Mouse (Mus musculus) megakaryocyte progenitor cell, adult 5-6 weeks (primary cell): ENCODE data around the gene Clec4n. TPM values are rescaled to one million over a fixed set of nuclear protein-coding genes. Genes with fewer than 3 reads are reported as not detected.
A peak's percentile ranks its signal among the peaks of the same experiment; 100 is the strongest.
"Not testable (repeated sequence)": the region's sequence is repeated elsewhere in the genome, so short reads cannot be mapped to it uniquely, and the experiment has no call there.

Experiments
- ATAC-seq: replicated peaks from 2 replicates; pipeline ENCODE4 v1.8.0; 2016; ENCODE audit warnings: mild to moderate bottlenecking, moderate TSS enrichment, inconsistent platforms; ENCODE audit not compliant: poor library complexity
- total RNA-seq, 2 experiments: library from RNA; stranded (forward) in 1 of 2; stranded (reverse) in 1 of 2; fragments of 157-497, 149-512 nt in 1 of 2; fragments of 200-1000 nt in 1 of 2; gene quantifications; 2 replicates each; pipeline versions ENCODE4 v1.2.3 to v1.2.4; 2015 to 2017

Clec4n gene
- 0.81 TPM in 1 of 2 replicates, not detected in the other for total RNA-seq (2015)
- total RNA-seq (2017) = 0.54 and 1.2 TPM in 2 replicates

DNA sequence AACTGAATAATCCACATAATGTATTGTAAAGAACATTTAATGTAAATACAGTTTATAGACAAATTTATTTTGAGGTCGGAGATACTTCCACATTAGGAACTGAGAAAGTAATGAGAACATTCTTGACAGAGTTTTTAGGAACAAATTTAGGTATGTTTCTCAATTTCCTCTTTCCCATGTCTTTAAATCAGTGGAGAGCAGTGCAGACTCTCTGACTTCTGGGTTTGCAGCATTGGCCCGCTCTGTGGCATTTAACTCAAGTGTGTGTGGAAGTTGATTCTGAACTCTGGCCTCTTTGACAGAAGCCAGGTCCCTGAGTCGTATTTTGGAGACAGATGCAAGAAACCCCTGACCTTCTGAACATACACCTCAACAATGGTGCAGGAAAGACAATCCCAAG, at the start of gene Clec4n:
Gene Clec4n (plus strand): TSS at position 200 of the 400 bp plus-strand sequence.
- peak; percentile 63 for ATAC-seq

DNA sequence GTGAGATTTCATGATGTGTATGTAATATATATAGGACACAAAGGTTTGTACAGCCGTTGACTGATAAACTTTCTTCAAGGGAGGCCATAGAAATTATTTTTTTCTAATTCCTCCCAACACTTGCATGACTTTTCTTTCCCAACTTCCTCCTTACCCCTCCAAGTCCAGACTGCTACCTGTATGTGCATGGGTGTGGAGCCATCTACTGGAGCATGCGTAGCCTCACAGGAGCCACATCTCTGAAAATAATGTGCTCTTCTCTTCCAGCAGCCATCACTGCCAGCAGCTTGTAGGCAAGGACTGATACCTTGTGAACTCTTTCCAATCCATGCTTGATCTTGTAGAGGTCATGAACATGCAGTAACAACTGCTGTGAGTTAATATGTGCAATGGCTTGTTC, 44.8 kb upstream of the Clec4n start:
- ATAC-seq = peak; percentile 100

- ATAC-seq = peak; percentile 52
Observed at GRCm38 (mm10) chr6:123207187-123208076, 22.2 kb upstream of the Clec4n start.

DNA sequence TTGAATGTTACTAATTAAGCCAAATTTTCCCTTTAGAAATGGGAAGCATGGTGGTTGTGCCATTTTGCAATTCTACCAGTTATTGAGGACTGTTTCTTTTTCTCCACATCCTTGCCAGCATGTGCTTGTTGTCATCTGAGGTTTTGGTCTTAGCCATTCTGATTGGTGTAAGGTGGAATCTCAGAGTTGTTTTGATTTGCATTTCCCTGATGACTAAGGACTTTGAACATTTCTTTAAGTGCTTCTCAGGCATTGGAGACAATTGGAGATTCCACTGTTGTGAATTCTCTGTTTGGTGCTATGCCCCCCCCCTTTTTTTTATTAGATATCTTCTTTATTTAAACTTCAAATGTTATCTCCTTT, 21.6 kb upstream of the Clec4n start:
- ATAC-seq = not testable (repeated sequence)

DNA sequence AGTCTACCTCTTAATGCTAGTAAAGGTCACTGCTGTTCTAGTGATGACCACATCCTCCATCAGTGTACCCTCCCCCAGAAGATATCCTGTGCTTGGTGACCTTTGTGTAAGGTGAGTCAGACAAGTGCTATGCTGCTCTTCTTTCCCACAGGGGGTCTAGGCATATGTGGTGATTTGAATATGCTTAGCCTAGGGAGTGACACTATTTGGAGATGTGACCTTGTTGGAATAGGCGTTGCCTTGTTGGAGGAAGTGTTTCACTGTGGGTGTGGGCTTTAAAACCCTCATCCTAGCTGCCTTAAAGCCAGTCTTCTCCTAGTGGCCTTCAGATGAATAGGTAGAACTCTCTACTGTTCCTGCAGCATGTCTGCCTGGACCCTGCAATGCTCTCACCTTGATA, 17.9 kb upstream of the Clec4n start:
- no peak for ATAC-seq

DNA sequence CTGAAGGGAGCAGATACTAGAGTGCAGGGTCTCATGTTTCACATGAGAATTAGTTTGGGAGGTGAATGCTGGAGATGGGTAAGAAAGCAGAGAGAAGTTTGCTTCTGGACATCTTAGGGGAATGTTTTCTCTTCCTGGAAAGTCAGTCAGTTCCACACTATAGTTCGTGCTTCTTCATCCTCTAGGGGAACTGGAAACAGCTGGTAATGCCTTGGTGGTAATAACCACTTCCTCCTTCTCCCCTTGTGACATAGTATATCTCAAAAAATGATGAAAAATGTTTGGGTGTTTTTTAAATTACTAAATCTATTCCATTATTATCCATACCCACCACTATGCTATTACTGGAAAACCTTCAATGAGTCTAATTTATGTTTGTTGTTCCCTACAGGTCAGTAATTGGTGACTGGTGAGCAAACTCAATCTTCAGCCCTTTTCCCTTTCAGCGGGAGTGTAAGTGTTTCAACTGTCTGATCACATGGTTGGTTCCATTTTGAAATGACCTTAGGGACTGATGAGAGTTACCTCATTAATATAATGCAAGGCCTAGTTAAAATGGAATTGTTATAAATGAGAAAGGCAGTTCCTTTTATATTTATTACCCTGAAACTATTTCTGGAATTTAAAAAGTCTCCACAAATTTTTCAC, 2.0 kb upstream of the Clec4n start:
- peak; percentile 97 for ATAC-seq

DNA sequence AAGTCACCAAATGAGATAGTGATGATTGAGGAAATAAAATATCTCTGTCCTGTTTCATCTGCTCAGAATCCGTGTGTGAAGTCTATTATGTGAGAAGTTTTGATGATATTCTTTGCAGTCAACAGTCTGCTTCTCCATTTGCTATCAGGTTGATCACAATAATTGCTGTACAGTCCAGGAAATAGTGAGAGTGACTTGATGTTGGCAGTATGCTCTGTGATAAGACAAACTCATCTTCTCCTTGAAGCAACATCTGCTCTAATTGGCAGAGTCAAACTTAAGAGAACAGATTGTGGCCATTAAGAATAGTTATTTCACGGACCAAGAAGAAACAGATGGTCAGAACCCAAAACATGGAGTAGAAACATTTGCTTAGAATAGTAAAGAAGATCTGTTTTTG, 1.5 kb downstream of the Clec4n start:
- ATAC-seq = no peak

- 0 out of 2 replicates have a peak, but pooled peaks have one; percentile 17 for ATAC-seq
Observed at GRCm38 (mm10) chr6:123237582-123237981, 7.9 kb downstream of the Clec4n start.

- peak; percentile 86 for ATAC-seq
Observed at GRCm38 (mm10) chr6:123244201-123244600, 14.6 kb downstream of the Clec4n start.

- peak; percentile 74 for ATAC-seq
Observed at GRCm38 (mm10) chr6:123248862-123249261, 19.2 kb downstream of the Clec4n start.

DNA sequence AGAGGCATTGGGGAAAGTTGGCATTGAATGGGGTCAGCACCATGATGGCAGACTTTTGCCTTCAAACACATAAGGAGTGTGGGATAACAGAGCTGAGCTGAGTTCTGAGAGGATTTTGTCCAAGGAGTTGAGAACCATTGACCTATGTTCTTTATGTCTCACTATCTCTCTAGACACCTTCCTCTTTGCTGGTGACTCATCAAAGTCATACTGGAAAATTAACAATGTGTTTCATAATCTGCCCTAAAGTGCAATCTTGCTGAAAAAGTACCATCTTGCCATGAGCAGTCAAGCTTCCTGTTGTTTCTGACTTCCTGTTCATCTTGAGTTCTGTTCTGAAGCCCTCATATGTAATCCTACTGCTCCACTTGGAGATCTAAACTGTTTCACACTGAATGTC, 23.1 kb downstream of the Clec4n start:
- peak; percentile 90 for ATAC-seq

DNA sequence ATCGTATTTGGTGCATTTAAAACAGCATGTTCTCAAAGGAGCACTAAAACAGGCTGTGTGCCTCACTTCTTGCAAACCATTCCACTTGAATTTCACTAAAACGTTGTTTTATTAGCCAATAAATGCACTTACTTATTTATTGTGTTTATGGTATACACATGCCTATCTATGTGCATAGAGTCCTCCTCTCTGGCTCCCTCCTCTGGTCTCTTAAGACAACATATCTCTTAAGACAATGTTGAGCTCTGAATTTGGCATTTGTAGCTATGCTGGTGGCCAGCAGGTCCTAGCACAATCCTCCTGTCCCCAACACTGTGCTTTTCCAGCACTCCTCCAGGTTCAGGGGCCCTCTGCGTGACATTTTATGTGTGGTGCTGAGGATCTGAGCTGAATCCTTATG, 29.3 kb downstream of the Clec4n start:
- ATAC-seq = peak; percentile 53

GRCm38 (mm10) chr6:123259889-123260603, 30.4 kb downstream of the Clec4n start:
- ATAC-seq = peak; percentile 64

- ATAC-seq = no peak
Observed at GRCm38 (mm10) chr6:123260868-123261267, 31.2 kb downstream of the Clec4n start.

DNA sequence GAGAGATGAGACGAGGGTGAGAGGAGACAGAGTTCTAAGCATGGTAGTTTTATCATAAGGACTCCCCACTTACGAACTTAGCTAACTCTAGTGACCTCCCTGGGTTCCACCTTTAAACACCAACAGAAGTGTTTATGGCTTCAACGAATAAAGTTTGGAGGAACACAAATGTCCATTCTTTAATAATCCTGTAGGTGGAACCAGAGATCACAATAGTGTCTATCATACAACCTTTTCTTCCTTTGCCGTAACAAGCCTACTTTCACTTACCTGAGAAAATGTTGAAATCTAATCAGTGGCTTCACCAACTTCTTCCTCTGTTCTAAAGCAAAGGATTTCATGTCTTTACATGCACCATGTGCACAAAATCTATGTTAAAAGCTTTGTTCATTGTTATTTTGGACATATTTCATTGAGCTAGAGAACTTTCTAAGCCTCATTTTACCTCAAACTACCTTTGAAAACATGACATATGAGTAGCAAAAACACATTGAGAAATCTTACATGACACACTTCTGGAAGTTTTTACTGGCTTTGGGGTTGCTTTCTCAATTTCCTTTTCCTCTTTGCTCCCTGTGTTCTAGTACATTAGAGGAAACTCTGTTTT, 32.0 kb downstream of the Clec4n start, which contains the start of gene Clec4d:
Gene Clec4d (plus strand): TSS at position 557 of the 607 bp plus-strand sequence.
- ATAC-seq = peak; percentile 48

GRCm38 (mm10) chr6:123264194-123264593, 34.6 kb downstream of the Clec4n start:
- no peak for ATAC-seq

- peak; percentile 75 for ATAC-seq
Observed at GRCm38 (mm10) chr6:123265809-123266208, 36.2 kb downstream of the Clec4n start.

DNA sequence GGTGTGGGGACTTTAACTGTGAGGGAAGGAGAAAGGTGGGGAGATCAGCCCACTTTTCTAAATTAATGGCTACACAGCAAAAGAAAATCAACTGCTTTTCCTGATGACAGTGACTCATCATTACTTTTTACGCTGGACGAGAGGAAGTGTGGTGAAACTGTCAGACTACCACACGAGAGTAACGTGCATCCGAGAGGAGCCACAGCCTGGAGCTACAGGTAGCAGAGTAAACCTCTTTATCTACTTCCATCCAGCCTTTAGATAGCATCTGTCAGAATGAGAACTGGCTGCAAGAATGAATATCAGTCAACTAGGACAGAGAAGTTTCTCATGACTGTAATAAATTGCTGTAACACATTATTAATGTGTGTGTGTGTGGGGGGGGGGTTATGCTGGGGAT, 37.3 kb downstream of the Clec4n start:
- ATAC-seq = peak; percentile 80

DNA sequence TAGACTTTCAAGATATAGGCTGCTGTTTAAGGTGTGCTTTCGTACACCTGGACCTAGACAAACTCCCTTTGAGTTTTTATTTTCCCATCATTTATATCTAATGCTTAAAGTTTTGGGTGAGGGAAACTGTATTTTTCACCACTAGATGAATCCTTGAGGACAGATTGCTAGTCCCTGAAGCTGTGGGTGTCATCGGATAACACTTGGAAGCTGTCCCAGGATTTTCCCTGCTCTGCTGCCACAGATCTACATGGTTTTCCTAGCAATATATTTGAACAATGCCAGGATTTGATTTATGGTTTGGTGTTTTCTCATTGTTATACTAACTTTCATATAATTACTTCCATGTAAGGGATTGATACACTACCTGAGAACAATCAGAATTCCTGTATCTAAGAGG, 49.8 kb downstream of the Clec4n start:
- no peak for ATAC-seq

- peak; percentile 35 for ATAC-seq
Observed at GRCm38 (mm10) chr6:123286311-123286710, 56.7 kb downstream of the Clec4n start.

DNA sequence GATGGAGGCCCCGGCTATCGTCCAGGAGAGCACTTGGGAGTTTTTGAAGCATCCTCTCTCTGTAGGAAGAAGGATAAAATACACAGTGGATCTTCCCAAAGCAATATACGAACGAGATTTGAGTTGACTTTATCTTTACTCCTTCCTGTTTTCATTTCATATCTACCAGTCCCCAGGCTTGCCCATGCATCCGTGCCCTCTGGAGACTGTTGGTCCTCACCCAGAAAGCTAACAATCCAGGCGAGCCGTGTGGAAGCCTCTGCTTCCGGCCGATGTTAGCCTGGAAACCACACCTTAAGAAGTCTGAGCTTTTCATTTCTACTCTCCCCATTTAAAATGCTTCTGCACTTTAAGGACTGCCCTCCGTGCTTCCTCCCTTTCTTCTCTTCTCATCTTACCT, 59.3 kb downstream of the Clec4n start:
- peak; percentile 65 for ATAC-seq
